Mouse (Mus musculus) skeletal muscle tissue, adult 2 months (tissue): ENCODE data around the gene Otof.

Experiments used
- DNase-seq: peaks from one replicate; pipeline ENCODE4 v3.0.0-alpha.2; 2012; ENCODE audit warnings: low read depth, low spot score

The Otof gene

DNA sequence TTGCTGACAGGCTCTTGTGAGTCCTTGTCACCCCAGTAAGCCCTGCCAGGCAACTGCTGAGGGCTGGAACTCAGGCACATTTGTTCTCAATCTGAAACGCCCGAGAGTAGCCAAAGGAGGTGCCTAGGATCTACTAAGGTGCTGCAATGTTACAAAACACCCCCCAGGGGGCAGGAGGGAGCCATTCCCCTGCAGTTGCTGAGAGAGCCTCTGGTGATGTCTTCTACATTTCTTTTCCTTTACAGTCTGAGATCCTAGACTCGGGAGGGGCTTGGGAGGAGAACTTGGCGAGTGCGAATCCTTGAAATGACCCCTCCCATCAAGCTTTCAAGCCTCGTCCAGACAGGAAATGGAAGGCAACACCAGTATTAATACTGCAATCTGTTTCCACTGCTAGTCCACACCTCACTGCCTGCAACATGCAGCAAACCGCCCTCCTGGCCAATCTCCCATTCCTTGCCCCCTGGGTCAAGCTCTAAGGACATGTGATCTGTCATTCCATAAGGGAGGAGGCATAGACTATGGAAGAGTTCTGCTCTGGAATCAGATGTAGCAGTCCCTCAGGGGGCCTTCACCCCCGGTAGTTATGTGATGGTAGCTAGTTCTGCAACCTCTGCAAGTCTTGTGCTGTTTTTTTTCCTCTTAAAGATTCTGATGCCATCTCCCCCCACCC, 38.0 kb downstream of the Otof start:
- DNase-seq = peak; percentile 16

GRCm38 (mm10) chr5:30423121-30423520, 38.6 kb downstream of the Otof start:
- no peak for DNase-seq

DNA sequence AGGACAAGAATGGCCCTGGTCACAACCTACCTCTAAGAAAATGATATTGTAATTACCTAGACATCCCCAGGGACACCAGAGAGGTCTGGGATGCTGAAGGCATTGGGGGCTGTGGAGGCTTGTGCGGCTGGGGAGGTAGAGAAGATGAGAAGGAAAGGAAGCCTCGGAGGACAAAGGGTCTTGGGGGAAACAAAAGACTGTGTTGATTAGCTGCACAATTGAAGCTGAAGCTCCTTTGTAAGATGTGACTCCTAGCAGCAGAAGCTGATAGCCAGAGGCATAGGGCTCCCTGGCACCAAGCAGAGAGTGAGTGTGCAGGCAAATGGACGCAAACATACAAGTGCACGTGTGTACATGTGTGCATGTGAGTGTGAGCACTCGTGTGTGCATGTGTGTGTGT, 45.1 kb downstream of the Otof start:
- no peak for DNase-seq

DNA sequence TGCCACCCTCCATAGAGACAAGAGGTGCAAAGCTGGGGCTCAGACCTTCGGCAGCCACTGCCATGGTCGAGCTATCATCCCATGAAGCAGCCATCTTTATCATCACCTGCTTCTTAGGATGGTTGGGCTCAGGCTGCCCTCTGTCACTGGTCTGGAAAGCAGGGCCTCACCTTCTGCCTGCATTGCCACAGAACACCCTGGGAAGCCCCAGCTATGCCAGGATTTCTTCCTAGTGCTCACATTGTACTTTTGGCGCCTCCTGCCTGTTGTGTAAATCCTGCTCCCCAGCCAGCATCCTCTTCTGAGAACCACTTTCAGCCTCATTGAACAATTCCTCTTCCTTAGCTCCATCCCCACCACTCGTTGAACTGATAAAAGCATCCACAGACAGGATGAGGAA, 45.9 kb downstream of the Otof start:
- DNase-seq = no peak

DNA sequence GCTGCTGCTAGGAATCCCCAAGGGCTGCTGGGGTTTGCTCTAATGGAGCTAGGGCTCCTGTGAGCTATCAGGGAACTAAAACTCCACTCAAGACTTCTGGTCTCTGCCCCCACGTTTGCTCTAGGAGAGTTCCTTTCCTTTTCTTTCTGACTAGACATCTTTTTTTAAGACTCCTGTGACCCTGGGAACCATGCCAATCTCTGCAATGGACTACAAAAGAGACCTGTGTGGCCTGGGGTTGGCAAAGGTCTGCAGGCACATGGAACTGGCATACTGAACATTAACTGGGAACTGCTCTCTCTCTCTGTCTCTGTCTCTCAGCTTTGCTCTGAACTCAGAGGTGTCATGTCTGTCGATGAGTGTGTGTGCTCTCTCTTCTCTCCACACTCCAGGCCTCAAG, 46.4 kb downstream of the Otof start:
- no peak for DNase-seq

DNA sequence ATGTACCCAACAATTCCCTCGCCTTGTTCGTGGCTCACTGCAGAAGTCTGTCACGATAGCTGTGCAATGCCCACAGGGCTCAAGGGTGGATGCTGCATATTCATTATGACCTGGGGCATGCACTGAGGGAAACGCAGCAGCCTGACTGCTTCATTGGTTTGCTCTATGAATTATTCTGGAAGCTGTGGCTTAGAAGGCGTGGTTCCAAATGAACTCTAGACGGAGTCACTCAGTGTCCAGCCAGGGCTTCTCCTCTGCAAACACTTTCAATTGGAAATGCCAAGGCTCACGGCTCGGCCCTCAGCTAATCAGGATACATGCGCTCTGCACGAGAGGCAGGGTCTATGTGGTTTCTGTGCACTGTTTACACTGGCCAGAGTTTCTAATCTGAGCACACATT, 50.2 kb downstream of the Otof start:
- no peak for DNase-seq

- DNase-seq = no peak
Observed at GRCm38 (mm10) chr5:30406876-30407275, 54.9 kb downstream of the Otof start.

DNA sequence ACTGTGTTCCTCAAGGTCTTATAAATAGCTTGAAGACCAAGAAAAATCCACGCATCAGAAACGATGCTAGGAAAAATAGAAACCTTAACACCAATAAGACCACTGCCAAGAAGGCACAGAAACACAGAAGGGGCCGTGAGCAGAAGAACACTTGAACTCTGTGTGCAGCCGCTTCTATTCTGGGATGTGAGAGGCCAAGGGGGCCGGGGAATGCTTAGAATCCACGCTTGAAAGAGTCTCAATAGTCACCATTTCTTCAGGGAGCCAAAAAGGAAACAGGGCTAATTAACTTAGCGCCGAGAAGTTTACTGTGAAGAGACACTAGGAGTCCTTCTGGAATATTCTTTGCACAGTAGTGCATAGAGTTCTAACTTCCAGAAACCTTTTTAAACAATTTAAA, 60.6 kb downstream of the Otof start:
- no peak for DNase-seq

DNA sequence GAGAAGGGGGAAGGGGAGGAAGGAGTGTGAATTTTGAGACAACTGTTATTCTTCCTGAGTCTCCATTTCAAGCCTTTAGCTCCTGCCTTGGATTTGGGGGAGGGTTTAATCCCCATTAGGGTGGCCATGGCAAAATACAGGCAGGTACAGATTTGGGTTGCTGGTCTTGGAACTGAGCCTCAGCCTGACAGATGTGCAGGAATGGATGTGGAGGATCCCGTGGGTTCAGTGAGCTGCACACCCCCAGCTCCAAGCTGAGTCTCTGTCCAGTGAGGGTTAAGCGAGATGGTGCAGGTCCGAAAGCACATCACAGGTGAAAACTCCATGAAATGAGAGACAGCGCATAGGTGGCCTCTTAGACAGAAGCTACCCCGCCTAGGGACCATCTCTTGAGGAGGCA, 61.2 kb downstream of the Otof start:
- DNase-seq = no peak

DNA sequence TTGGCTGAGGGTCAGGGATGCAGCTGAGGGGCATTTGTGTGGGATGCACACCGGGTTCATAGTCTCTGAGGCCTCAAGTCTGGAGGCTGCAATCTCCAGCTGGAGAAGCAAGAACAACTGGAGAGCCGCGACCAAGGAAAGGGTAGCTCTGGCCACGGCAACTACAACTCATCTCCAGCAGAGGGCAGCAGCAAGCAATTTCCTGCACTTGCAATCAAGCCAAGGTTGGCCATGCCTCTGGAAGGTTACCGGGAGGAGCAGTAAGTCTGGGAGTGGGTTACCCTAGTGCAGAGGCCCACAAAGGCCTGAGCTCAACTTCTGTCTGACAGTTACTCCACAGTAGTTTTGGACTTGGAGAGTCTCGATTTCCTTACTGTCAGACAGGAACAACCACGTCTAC, 70.3 kb downstream of the Otof start:
- DNase-seq = peak; percentile 39

GRCm38 (mm10) chr5:30389836-30390235, 71.9 kb downstream of the Otof start:
- DNase-seq = no peak

- no peak for DNase-seq
Observed at GRCm38 (mm10) chr5:30387726-30388125, 74.0 kb downstream of the Otof start.

DNA sequence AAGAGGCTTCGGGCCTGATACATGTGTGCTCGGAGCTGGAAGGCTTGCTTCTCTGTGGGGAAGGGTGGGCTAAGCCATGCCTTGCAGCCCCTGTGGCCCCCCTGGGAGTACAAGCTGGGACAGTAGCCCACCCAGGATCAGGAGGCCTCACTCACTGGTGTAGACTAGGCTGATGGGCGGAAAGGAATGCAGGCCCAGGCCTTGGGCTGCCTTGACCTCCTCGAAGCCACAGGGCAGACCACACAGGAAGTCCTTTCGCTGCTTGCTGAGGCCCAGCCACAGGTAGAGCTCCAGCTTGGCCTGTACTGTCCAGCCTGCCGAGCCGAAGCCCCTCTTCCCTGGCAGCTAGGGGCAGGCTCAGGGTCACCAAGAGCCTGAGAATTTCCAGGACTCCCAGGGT, 78.9 kb downstream of the Otof start:
- no peak for DNase-seq

DNA sequence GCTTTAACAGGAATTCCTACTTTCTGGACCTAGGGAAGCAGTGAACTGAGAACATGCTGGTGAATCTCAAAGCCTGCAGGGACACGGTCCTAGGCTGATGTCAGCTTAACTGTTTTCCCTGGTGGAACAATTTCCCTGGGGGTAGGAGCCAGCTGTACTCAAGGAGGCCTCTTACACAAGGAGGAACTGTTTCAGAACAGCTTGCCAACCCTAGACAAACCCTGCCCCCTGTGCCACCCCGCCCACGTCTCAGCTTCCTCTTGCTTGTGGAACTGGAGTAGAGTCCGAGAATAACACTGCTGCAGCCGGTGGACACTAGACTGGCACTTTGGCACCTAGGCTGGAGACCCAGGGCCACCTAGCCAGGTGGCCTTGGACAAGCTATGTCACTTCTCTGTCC, 92.3 kb downstream of the Otof start:
- DNase-seq = peak; percentile 46

DNA sequence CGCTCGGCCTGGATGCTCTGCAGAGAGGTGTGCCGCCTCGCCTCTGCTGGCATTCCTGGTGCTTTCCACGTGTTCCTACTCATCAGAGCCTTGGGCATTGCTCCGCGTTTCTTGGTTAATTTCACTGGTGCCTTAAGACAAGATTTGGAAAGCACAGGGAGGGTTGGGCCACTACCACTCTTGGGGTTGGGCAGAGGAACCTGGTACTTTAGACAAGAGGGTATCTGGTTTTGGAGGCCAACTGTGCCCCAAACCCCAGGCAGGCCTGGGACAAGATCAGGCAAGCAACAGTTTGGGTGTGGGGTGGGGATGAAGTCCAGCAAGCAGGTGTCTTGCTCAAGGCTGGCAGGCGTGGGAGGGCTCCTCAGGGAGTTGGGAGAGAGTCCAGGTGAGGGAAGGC, 94.3 kb downstream of the Otof start:
- no peak for DNase-seq

GRCm38 (mm10) chr5:30358436-30359099, 103.2 kb downstream of the Otof start:
- no peak for DNase-seq

- DNase-seq = no peak
Observed at GRCm38 (mm10) chr5:30356647-30357046, 105.1 kb downstream of the Otof start.

DNA sequence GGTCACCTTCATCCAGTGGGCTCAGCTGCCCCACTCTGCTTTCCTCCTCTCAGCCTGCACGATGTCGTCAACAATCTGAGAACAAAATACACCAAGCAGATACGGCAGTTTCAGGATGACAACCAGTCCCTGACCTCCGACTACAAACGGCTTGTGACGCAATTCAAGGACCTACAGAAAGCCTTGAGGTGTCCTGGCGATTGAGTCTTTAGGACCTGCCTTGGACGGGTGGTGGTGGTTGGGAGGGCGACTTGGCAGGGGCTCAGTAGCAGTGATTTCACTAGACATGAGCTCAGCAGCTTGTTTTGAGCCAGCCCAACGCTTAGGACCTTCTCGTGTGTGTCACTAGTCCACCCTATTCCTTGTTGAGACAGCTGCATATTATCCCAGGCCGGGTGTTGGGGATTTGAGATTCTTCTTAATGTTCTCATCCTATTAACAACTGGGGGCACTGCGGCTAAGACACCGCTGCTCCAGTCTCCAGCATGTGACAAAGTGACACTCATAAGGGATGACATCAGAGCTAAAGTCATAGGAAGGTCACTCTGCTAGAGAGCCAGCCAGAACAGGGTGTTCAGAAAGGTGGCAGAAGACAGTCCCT, 106.1 kb downstream of the Otof start:
- no peak for DNase-seq

DNA sequence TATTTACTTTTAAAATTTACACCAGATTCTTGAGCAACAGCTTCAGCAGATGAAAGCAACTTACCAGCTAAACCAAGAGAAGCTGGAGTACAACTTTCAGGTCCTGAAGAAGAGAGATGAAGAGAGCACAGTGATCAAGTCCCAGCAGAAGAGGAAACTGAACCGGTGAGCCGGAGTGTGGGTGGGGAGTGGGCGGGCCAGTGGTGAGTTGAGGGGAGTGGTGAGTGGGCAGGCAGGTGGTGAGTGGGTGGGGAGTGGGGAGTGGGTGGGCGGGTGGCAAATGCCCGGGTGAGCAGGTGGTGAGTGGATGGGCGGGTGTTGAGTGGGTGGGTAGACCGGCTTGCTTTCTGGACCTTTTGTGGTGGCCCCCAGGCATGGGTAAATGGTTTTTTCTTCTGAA, 106.6 kb downstream of the Otof start:
- DNase-seq = no peak

GRCm38 (mm10) chr5:30353605-30354004, 108.1 kb downstream of the Otof start:
- no peak for DNase-seq

GRCm38 (mm10) chr5:30343886-30344285, 117.8 kb downstream of the Otof start:
- DNase-seq = no peak

GRCm38 (mm10) chr5:30343107-30343506, 118.6 kb downstream of the Otof start:
- peak; percentile 32 for DNase-seq

DNA sequence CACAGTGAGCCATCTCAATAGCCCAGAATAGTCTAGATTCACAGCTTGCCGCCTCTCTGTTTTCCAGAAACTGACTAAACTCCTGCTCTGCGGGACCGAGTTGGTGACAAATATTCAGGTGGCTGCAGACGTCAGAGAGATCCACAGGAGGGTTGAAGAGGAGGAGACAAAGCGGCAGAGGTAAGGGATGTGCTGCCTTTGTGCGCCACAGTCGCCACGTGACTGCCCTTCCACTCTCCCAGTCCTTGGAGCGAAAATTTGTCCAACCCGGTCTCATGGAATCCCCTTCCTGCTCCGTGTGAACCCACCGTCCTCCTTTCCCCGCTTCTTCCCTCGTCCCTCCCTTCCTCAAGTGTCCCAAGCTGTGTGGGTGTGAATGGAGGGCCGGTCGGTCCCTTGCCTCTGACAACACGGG, 119.1 kb downstream of the Otof start:
- no peak for DNase-seq
